Mouse (Mus musculus): ENCODE measurements around the gene Gigyf2.

DNA sequence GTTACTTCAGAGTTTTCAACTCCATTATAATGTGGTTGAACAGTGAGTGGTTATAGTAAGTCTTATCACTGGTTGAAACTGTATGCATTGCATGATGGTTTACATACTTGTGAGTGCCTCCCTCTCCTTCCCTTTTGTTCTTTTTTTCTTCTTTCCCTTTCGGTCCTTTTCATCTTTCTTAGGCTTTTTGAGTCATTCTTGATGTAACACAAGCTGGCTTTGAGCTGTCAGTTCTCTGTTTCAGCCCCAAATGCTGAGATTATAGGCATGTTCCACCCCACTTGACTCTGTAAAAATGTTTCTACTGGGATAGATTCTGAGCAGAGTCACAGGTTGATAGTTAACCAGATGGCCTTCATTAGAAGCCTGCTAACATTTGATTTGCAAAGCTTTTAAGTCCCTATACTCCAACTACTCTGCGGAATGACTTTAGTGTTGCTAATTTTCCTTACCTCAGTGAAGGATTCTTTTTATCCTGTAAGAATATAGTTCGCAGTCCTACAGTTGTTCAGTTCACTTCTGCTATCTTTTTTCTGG is 51.3 kb downstream of the Gigyf2 start:
- no peak for TF ChIP-seq CTCF (IDR thresholded peaks at IDR 0.05; ENCODE audit: borderline replicate concordance, extremely low read depth, insufficient read depth, insufficient read length)
- TF ChIP-seq POLR2A (IDR thresholded peaks at IDR 0.05; ENCODE audit: borderline replicate concordance, extremely low read depth, insufficient read depth, insufficient read length, poor library complexity, severe bottlenecking) = no peak

Measured in brain, embryonic 14.5 days (tissue).